Mouse (Mus musculus) kidney, adult 2 months (tissue): ENCODE data around the gene Elovl5.

ENCODE experiments used
- CTCF ChIP-seq: fragments of 200-500 bp; conservative IDR thresholded peaks from 2 replicates; pipeline ENCODE4 v1.5.1; 2011; ENCODE audit warnings: low read depth, mild to moderate bottlenecking, control low read depth, low read length, moderate library complexity, mixed read lengths; ENCODE audit not compliant: insufficient read depth, insufficient read length
- POLR2A ChIP-seq: fragments of 200-500 bp; IDR thresholded peaks from one replicate; pipeline ENCODE4 v1.6.1; 2011; ENCODE audit warnings: low read depth, low read length, control low read depth

DNA sequence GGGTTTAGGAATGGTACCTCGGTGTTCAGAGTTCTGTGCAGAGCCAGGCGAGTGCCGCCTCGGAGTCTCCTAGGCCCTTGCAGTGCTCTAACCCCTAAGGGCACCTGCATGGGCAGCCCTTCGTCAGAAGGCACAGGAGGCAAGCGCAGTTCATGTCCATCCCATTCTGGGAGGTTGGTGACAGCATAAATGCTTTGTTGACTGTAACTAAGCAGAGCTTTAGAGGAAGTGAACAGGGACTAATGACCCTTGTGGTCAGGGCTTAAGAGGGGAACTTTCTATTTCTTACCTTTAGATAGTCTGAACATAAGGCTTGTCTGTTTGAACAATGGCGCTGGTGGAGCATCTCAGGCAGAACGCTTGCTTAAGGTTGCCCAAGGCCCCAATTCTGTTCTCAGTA is 6.6 kb downstream of the Elovl5 start:
- TF ChIP-seq CTCF (no peak), POLR2A (no peak)
